Mouse (Mus musculus) frontal cortex, postnatal 25 days (tissue): ENCODE results near the gene Ern1.
"Not testable (repeated sequence)": the region's sequence is repeated elsewhere in the genome, so short reads cannot be mapped to it uniquely, and the experiment has no call there.

Experiments used
- DNase-seq, 2 experiments: peaks; one replicate each; pipeline ENCODE4 v3.0.0; 2022; ENCODE audit warnings: low spot score in 2 of 2

Ern1 gene

GRCm38 (mm10) chr11:106502631-106503424 lies 15.2 kb upstream of the Ern1 start:
- DNase-seq, result no peak

GRCm38 (mm10) chr11:106502159-106502505 lies 14.5 kb upstream of the Ern1 start:
- DNase-seq, result no peak

- DNase-seq, result peak in 1 of 2 experiments; percentile 40
These were observed 13.9 kb upstream of the Ern1 start for GRCm38 (mm10) chr11:106501308-106502158.

GRCm38 (mm10) chr11:106500393-106501307 lies 13.0 kb upstream of the Ern1 start:
- peak; percentile 90 to 95 for DNase-seq

GRCm38 (mm10) chr11:106498739-106499379 lies 11.2 kb upstream of the Ern1 start:
- no peak for DNase-seq

- DNase-seq, result no peak
These were observed 10.3 kb upstream of the Ern1 start for GRCm38 (mm10) chr11:106497926-106498325.

- DNase-seq, result not testable (repeated sequence)
These were observed 9.4 kb upstream of the Ern1 start for GRCm38 (mm10) chr11:106497009-106497408.

- no peak for DNase-seq
These were observed 5.5 kb upstream of the Ern1 start for GRCm38 (mm10) chr11:106492984-106493669.

GRCm38 (mm10) chr11:106491393-106491792 lies 3.7 kb upstream of the Ern1 start:
- no peak for DNase-seq

GRCm38 (mm10) chr11:106490600-106490999 lies 2.9 kb upstream of the Ern1 start:
- DNase-seq, result not testable (repeated sequence)

- DNase-seq, result no peak
These were observed 2.4 kb upstream of the Ern1 start for GRCm38 (mm10) chr11:106490057-106490456.

GRCm38 (mm10) chr11:106489036-106489693 lies 1.5 kb upstream of the Ern1 start:
- DNase-seq, result no peak

GRCm38 (mm10) chr11:106488126-106488561 lies 492 bp upstream of the Ern1 start:
- DNase-seq, result no peak

GRCm38 (mm10) chr11:106486866-106487732 lies 553 bp downstream of the Ern1 start:
- DNase-seq, result no peak

GRCm38 (mm10) chr11:106486042-106486865 lies 1.4 kb downstream of the Ern1 start:
- DNase-seq, result no peak

GRCm38 (mm10) chr11:106485611-106486010 lies 2.0 kb downstream of the Ern1 start:
- no peak for DNase-seq

- DNase-seq, result no peak
These were observed 2.8 kb downstream of the Ern1 start for GRCm38 (mm10) chr11:106484875-106485274.

- no peak for DNase-seq
These were observed 4.8 kb downstream of the Ern1 start for GRCm38 (mm10) chr11:106482867-106483266.
